Comparison of ENCODE assay signal across 13 mouse cellular contexts in genomic region chr5:120207492-120207891, GRCm38 (mm10).
"Had no signal": no experiment of that assay in that cellular context is flagged by ENCODE, and none has a peak within 500 bp of the region (broad histone marks: within the 10 kb centered on the region; RNA-seq: fewer than 3 reads in every experiment).

No protein-coding gene starts in this region.

- H3K4me2 ChIP-seq: limb, embryonic 13.5 days; midbrain, embryonic 15.5 days; neural tube, embryonic 15.5 days had no signal

- H3K4me3 ChIP-seq: limb, embryonic 13.5 days; midbrain, embryonic 15.5 days; neural tube, embryonic 15.5 days had no signal

- H3K9me3 ChIP-seq: limb, embryonic 13.5 days; midbrain, embryonic 15.5 days; neural tube, embryonic 15.5 days had no signal

- ATAC-seq: midbrain, embryonic 15.5 days had no signal

- H3K9ac ChIP-seq: limb, embryonic 13.5 days; liver, embryonic 14.5 days; midbrain, embryonic 15.5 days; neural tube, embryonic 15.5 days had no signal

- H3K27ac ChIP-seq: limb, embryonic 13.5 days; liver, embryonic 14.5 days had no signal

- H3K36me3 ChIP-seq: limb, embryonic 13.5 days; midbrain, embryonic 15.5 days; neural tube, embryonic 15.5 days had no signal

- DNase-seq: kidney, adult 11 months; kidney, postnatal 10 days; left cerebral cortex, postnatal 4 days; lung, adult 2 months; lung, postnatal 14 days; right cerebral cortex, adult 18-20 months; right cerebral cortex, postnatal 25 days; thymus, adult 2 months; thymus, postnatal 25 days had no signal
